8 mouse cellular contexts compared by ENCODE assay signal in the genomic region with DNA sequence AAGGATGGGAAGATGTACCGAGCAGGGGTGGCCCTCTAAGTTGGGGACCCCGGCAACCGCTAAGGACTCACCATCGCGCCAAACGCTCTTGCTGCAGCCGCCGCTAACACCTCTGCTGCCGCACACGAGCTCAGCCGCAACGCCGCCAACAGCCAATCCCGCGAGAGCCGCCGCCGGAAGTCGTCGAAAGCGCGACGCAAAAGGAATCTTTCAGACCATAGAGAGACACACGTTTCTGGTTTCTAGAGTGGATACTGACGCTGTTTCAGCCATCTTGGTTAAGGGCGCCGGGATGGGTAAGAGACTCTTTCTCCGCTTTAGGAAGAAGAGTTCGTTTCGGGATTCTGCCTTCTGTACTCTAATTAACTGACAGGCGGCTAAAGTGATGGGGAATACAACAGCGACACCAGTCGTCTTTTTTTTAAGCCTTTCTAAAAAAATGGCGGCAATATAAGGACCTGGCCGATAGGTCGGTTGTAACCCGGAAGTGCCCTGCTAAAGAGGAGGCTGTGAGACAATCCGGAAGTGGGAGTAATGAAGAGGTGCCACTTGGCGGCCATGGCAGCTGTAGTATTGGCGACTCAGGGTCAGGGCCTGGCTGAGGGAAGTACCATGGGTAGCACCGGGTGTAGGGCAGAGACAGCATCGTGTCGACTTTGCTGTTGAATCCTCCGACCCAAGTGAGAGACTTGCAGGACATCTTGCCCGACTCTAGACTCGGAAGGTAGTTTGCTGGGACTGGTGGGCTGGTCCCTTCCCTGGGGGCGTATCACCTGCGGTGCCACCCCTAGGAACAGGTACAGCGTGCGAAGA. TPM values are rescaled to one million over a fixed set of nuclear protein-coding genes. Genes with fewer than 3 reads are reported as not detected.
DNase-seq lines count a peak whose midpoint lies in the region; ATAC-seq and TF ChIP-seq lines count a peak whose summit lies in the region.

A gene (plus strand): TSS at position 191 of the 813 bp plus-strand sequence.
A gene (minus strand): TSS at position 649 of the 813 bp plus-strand sequence.

- H3K27ac ChIP-seq in hindbrain, embryonic 13.5 days: peak within 1 kb of the TSS; percentile 95

- peak; percentile 84 for DNase-seq in Patski (ENCODE audit: low read depth, low spot score)
- DNase-seq in cerebellum, postnatal 14 days: peak; percentile 93
- DNase-seq in frontal cortex, postnatal 14 days (ENCODE audit: low spot score in 2 of 2): peak; percentile 90 to 92
- DNase-seq in layer of hippocampus, postnatal 25 days (ENCODE audit: extremely low spot score in 1 of 2, low spot score in 1 of 2): peak; percentile 87 to 88
- DNase-seq in lung, postnatal 25 days (ENCODE audit: low spot score): peak; percentile 95
- peak; percentile 97 for DNase-seq in retina, embryonic 14.5 days (ENCODE audit: low spot score)
- DNase-seq in thymus, postnatal 4 days: peak; percentile 92

- in situ Hi-C loops in Patski (cut with MboI; ENCODE audit: low pct_unique_long_range_greater_than_20kb): no loop called here

- CTCF ChIA-PET in Patski (lab: Charles Lee): interaction anchor here (1.3 to 1.8 kb wide), 2 partner anchors 29 to 89 kb away, joined by 3 to 5 read pairs; no protein-coding TSS in a partner anchor

- peaks cover 37% of the 10 kb centered on the region for H3K36me3 ChIP-seq in hindbrain, embryonic 13.5 days

- H3K9me3 ChIP-seq in hindbrain, embryonic 13.5 days: no peaks in the 10 kb centered on the region

- POLR2A ChIA-PET in Patski (lab: Charles Lee): interaction anchor here (1.6 kb wide), 1 partner anchor 10 kb away, joined by 3 read pairs; no protein-coding TSS in a partner anchor

- H3K4me3 ChIP-seq in hindbrain, embryonic 13.5 days: peak within 1 kb of the TSS; percentile 94

- TF ChIP-seq CTCF in Patski (IDR thresholded peaks at IDR 0.05): no peak

- H3K27me3 ChIP-seq in Patski: no peaks in the 10 kb centered on the region
- H3K27me3 ChIP-seq in hindbrain, embryonic 13.5 days: no peaks in the 10 kb centered on the region

- peak; percentile 86 for ATAC-seq in Patski
- ATAC-seq in hindbrain, embryonic 13.5 days (ENCODE audit: low FRiP score): peak; percentile 98

- peaks cover 57% of the 10 kb centered on the region for H3K4me1 ChIP-seq in hindbrain, embryonic 13.5 days (replicated peaks)

- H3K4me2 ChIP-seq in hindbrain, embryonic 13.5 days: peak within 1 kb of the TSS; percentile 93

- H3K9ac ChIP-seq in hindbrain, embryonic 13.5 days: peak within 1 kb of the TSS; percentile 98

- WGBS in hindbrain, embryonic 13.5 days: under 1% methylated on average over 50 of the region's 50 CpGs

RNA-seq across cellular contexts. Expression of the first gene that starts in this region (rescaled TPM):
- polyA plus RNA-seq in Patski (2021): 30.9 TPM
- 23.6 TPM in 2 replicates for polyA plus RNA-seq in hindbrain, embryonic 13.5 days (2015; fragmentation: Nextera tagmentation; extraction: Ambion mirVana)
- total RNA-seq in layer of hippocampus, postnatal 25 days (2021): 10 to 100 TPM; 37.3 to 42.7 TPM

RNA-seq across cellular contexts. Expression of the second gene that starts in this region (rescaled TPM):
- 183 TPM for polyA plus RNA-seq in Patski (2021)
- 329 and 335 TPM in 2 replicates for polyA plus RNA-seq in hindbrain, embryonic 13.5 days (2015; fragmentation: Nextera tagmentation; extraction: Ambion mirVana)
- 10 to 100 TPM; 37.0 to 42.8 TPM for total RNA-seq in layer of hippocampus, postnatal 25 days (2021)

Comparison
In these comparisons a context has a peak if more than half of its experiments do, and no peak if none do; other contexts are left out.
1. Peak in every context shown above with its lines: DNase-seq, ATAC-seq, H3K4me3 ChIP-seq and H3K27ac ChIP-seq.